Mouse (Mus musculus): ENCODE measurements at regions not wholly inside any gene's neighbourhood (a gene's known extent, or its start where the extent isn't known, plus 50 kb on each side); places are given as distances from the start of the nearest gene placed in this dataset.

- DNase-seq: no peak
These were observed 205.5 kb upstream of the Nr2f1 start for GRCm38 (mm10) chr13:78405071-78405470.

- DNase-seq: no peak
These were observed 184.2 kb upstream of the Nr2f1 start for GRCm38 (mm10) chr13:78383761-78384160.

- DNase-seq: no peak
These were observed 161.7 kb upstream of the Nr2f1 start for GRCm38 (mm10) chr13:78361236-78361635.

GRCm38 (mm10) chr13:78348830-78349229, 149.3 kb upstream of the Nr2f1 start:
- no peak for DNase-seq

GRCm38 (mm10) chr13:78324443-78325206, 125.1 kb upstream of the Nr2f1 start:
- DNase-seq: no peak

GRCm38 (mm10) chr13:78323183-78323582, 123.6 kb upstream of the Nr2f1 start:
- no peak for DNase-seq

- no peak for DNase-seq
These were observed 118.9 kb upstream of the Nr2f1 start for GRCm38 (mm10) chr13:78318434-78318833.

- DNase-seq: no peak
These were observed 111.3 kb upstream of the Nr2f1 start for GRCm38 (mm10) chr13:78310837-78311236.
